Mouse (Mus musculus) spleen, adult 2 months (tissue): ENCODE measurements at regions not wholly inside any gene's neighbourhood (a gene's known extent, or its start where the extent isn't known, plus 50 kb on each side); places are given as distances from the start of the nearest gene placed in this dataset.

ENCODE experiments used
- DNase-seq, 2 experiments: peaks; one replicate each; pipeline versions ENCODE4 v3.0.0 to v3.0.0-alpha.2; 2012 to 2021; ENCODE audit warnings: low spot score in 2 of 2, low read depth in 1 of 2
- H3K27ac ChIP-seq: fragments of 200-500 bp; 2 replicates; pipeline ENCODE4 v1.5.1; 2012; ENCODE audit warnings: low read length, inconsistent platforms; ENCODE audit not compliant: insufficient read depth
- H3K27me3 ChIP-seq: fragments of 200-500 bp; 2 replicates; pipeline ENCODE4 v1.6.1; 2012; ENCODE audit warnings: mild to moderate bottlenecking, moderate library complexity, low read length, inconsistent platforms; ENCODE audit not compliant: control insufficient read depth, insufficient read depth
- H3K36me3 ChIP-seq: fragments of 200-500 bp; 2 replicates; pipeline ENCODE4 v1.6.1; 2012; ENCODE audit warnings: mild to moderate bottlenecking, low read length, inconsistent platforms; ENCODE audit not compliant: control insufficient read depth, insufficient read depth
- H3K4me1 ChIP-seq: fragments of 200-500 bp; 2 replicates; pipeline ENCODE4 v1.6.1; 2011; ENCODE audit warnings: inconsistent platforms; ENCODE audit not compliant: control insufficient read depth, insufficient read depth, insufficient read length
- H3K4me3 ChIP-seq: fragments of 200-500 bp; 2 replicates; pipeline ENCODE4 v1.5.1; 2011; ENCODE audit warnings: mild to moderate bottlenecking, inconsistent platforms; ENCODE audit not compliant: insufficient read depth, insufficient read length; ENCODE audit errors: extremely low read depth
- CTCF ChIP-seq: fragments of 200-500 bp; IDR thresholded peaks from 2 replicates; pipeline ENCODE4 v1.5.1; 2011; ENCODE audit warnings: mild to moderate bottlenecking, inconsistent platforms; ENCODE audit not compliant: insufficient read depth, insufficient read length, insufficient replicate concordance; ENCODE audit errors: extremely low read depth
- POLR2A ChIP-seq: fragments of 200-500 bp; IDR thresholded peaks from 2 replicates; pipeline ENCODE4 v1.6.1; 2011; ENCODE audit warnings: low read depth, low read length, inconsistent platforms
- WGBS: fragments of 180-500 bp; shearing (Covaris S2); methylation state at CpG from one replicate; pipeline ENCODE4 v1.1.7; 2018; 5-methylcytosine and 5-hydroxymethylcytosine counted together

- H3K27ac ChIP-seq: no peak overlapping the region
- H3K4me1 ChIP-seq: peaks cover 3% of the 10 kb centered on the region; the same call in 1 of the 2 replicates
- no peak for DNase-seq
- WGBS: 39% methylated on average over 3 of the region's 3 CpGs
- H3K27me3 ChIP-seq: no peaks in the 10 kb centered on the region
- H3K4me3 ChIP-seq: no peak overlapping the region
- H3K36me3 ChIP-seq: no peaks in the 10 kb centered on the region
- TF ChIP-seq CTCF (no peak), POLR2A (no peak)
Measured at GRCm38 (mm10) chr3:146337429-146337828, 67.0 kb upstream of the Ssx2ip start.

DNA sequence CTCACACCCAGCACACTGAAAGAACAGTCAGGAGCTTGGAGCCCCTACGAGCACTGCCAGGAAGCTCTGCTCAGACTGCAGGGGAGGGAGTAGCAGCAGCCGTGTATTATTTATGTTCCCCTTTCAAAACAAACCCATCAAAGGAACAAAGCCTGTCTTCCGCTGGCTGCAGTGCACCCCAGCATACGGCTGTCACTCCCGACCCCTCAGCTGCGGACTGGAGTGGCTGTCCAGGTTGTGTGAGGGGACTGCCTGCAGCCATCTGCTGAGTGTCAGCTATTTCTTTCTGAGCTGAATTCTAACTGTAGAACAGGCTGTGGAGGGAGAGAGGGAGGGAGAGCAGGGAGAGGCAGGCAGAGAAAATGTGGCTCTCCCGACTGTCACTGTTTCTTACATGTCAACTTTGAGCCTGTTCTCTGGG, 66.6 kb upstream of the Ssx2ip start:
- no peaks in the 10 kb centered on the region for H3K27me3 ChIP-seq
- H3K27ac ChIP-seq: no peak overlapping the region
- 6% methylated on average over 7 of the region's 7 CpGs for WGBS
- H3K36me3 ChIP-seq: no peaks in the 10 kb centered on the region
- DNase-seq: no peak
- H3K4me3 ChIP-seq: no peak overlapping the region
- H3K4me1 ChIP-seq: peaks cover 3% of the 10 kb centered on the region; the same call in 1 of the 2 replicates
- no peak for TF ChIP-seq CTCF
- TF ChIP-seq POLR2A: no peak

- DNase-seq: no peak
- Histone ChIP-seq H3K4me1 (peaks cover 3% of the 10 kb centered on the region; the same call in 1 of the 2 replicates), H3K36me3 (no peaks in the 10 kb centered on the region), H3K4me3 (no peak overlapping the region), H3K27me3 (no peaks in the 10 kb centered on the region), H3K27ac (no peak overlapping the region)
- 78% methylated on average over 9 of the region's 9 CpGs for WGBS
- TF ChIP-seq CTCF (no peak), POLR2A (no peak)
Measured at GRCm38 (mm10) chr3:146338445-146338844, 66.0 kb upstream of the Ssx2ip start.

- WGBS: 76% methylated on average over 12 of the region's 12 CpGs
- TF ChIP-seq CTCF: no peak
- TF ChIP-seq POLR2A: no peak
- no peak for DNase-seq
- H3K27me3 ChIP-seq: no peaks in the 10 kb centered on the region
- no peaks in the 10 kb centered on the region for H3K36me3 ChIP-seq
- H3K27ac ChIP-seq: no peak overlapping the region
- H3K4me1 ChIP-seq: peaks cover 3% of the 10 kb centered on the region; the same call in 1 of the 2 replicates
- no peak overlapping the region for H3K4me3 ChIP-seq
Measured at GRCm38 (mm10) chr3:146340316-146341055, 64.0 kb upstream of the Ssx2ip start.

GRCm38 (mm10) chr3:146341652-146342340, 62.6 kb upstream of the Ssx2ip start:
- Histone ChIP-seq H3K4me3 (no peak overlapping the region), H3K36me3 (no peaks in the 10 kb centered on the region), H3K4me1 (peaks cover 3% of the 10 kb centered on the region; the same call in 1 of the 2 replicates), H3K27me3 (no peaks in the 10 kb centered on the region), H3K27ac (no peak overlapping the region)
- TF ChIP-seq CTCF (no peak), POLR2A (no peak)
- DNase-seq: no peak
- WGBS: 89% methylated on average over 6 of the region's 6 CpGs

GRCm38 (mm10) chr3:146342727-146343126, 61.7 kb upstream of the Ssx2ip start:
- WGBS: 79% methylated on average over 1 of the region's 1 CpGs
- DNase-seq: no peak

More at GRCm38 (mm10) chr3:146342727-146343126, 61.7 kb upstream of the Ssx2ip start:
- Histone ChIP-seq H3K27me3 (no peaks in the 10 kb centered on the region), H3K4me3 (no peak overlapping the region), H3K27ac (no peak overlapping the region), H3K4me1 (peaks cover 3% of the 10 kb centered on the region; the same call in 1 of the 2 replicates), H3K36me3 (no peaks in the 10 kb centered on the region)
- no peak for TF ChIP-seq CTCF
- no peak for TF ChIP-seq POLR2A
